8 mouse cellular contexts compared by ENCODE assay signal in genomic region chrX:37074262-37074892, GRCm38 (mm10). TPM values are rescaled to one million over a fixed set of nuclear protein-coding genes. Genes with fewer than 3 reads are reported as not detected.
DNase-seq lines count a peak whose midpoint lies in the region; ATAC-seq and TF ChIP-seq lines count a peak whose summit lies in the region.

No protein-coding gene starts in this region.

- H3K4me3 ChIP-seq in E14TG2a.4 (replicated peaks; ENCODE audit: low read length): no peak overlapping the region
- H3K4me3 ChIP-seq in forebrain, embryonic 13.5 days: no peak overlapping the region
- no peak overlapping the region for H3K4me3 ChIP-seq in kidney, embryonic 14.5 days (ENCODE audit: low read length)
- H3K4me3 ChIP-seq in liver, embryonic 14.5 days (ENCODE audit: insufficient read depth in 1 of 2, low read depth in 2 of 2, low read length in 2 of 2): no peak overlapping the region

- no peak overlapping the region for H3K27ac ChIP-seq in forebrain, embryonic 13.5 days
- no peak overlapping the region for H3K27ac ChIP-seq in kidney, embryonic 14.5 days (ENCODE audit: low read depth, low read length)
- no peak overlapping the region for H3K27ac ChIP-seq in liver, embryonic 14.5 days

- H3K9ac ChIP-seq in forebrain, embryonic 13.5 days: no peak overlapping the region
- H3K9ac ChIP-seq in kidney, embryonic 14.5 days (ENCODE audit: low read depth, low read length): no peak overlapping the region
- no peak overlapping the region for H3K9ac ChIP-seq in liver, embryonic 14.5 days (replicated peaks)

- peak; percentile 81 for TF ChIP-seq CTCF in E14TG2a.4 (conservative IDR thresholded peaks at IDR 0.05; ENCODE audit: low read length)
- peak; percentile 81 for TF ChIP-seq CTCF in liver, embryonic 14.5 days (IDR thresholded peaks at IDR 0.05; ENCODE audit: low read depth)

- H3K4me2 ChIP-seq in forebrain, embryonic 13.5 days: no peak overlapping the region
- no peak overlapping the region for H3K4me2 ChIP-seq in kidney, embryonic 14.5 days (replicated peaks; ENCODE audit: low read depth, low read length)
- no peak overlapping the region for H3K4me2 ChIP-seq in liver, embryonic 14.5 days (ENCODE audit: low read depth)

- peak; percentile 48; the same call in 1 of the 2 replicates for ATAC-seq in forebrain, embryonic 13.5 days
- ATAC-seq in kidney, embryonic 14.5 days (ENCODE audit: low FRiP score, low TSS enrichment): 0 out of 2 replicates have a peak, but pooled peaks have one; percentile 24
- ATAC-seq in liver, embryonic 14.5 days (ENCODE audit: insufficient read depth): no peak
- peak; percentile 60; the same call in 1 of the 2 replicates for ATAC-seq in neutrophil, adult 5-6 weeks (ENCODE audit: extremely low read depth, insufficient number of reproducible peaks, low FRiP score, poor library complexity, severe bottlenecking)

- WGBS in forebrain, embryonic 13.5 days: 42% methylated on average over 9 of the region's 9 CpGs
- 35% methylated on average over 9 of the region's 9 CpGs for WGBS in kidney, embryonic 14.5 days
- 28% methylated on average over 9 of the region's 9 CpGs for WGBS in liver, embryonic 14.5 days (ENCODE audit: insufficient replicate concordance)

- no peaks in the 10 kb centered on the region for H3K27me3 ChIP-seq in E14TG2a.4 (ENCODE audit: insufficient read depth, low read length)
- H3K27me3 ChIP-seq in forebrain, embryonic 13.5 days: no peaks in the 10 kb centered on the region
- no peaks in the 10 kb centered on the region for H3K27me3 ChIP-seq in kidney, embryonic 14.5 days (ENCODE audit: control insufficient read depth, insufficient read depth, low read length)
- H3K27me3 ChIP-seq in liver, embryonic 14.5 days (ENCODE audit: control insufficient read depth, insufficient read depth, low read length): no peaks in the 10 kb centered on the region

- TF ChIP-seq EP300 in liver, embryonic 14.5 days (IDR thresholded peaks at IDR 0.05; ENCODE audit: low read depth): no peak

- DNase-seq in 3T3-L1 (ENCODE audit: low read depth, low spot score): peak; percentile 80
- DNase-seq in c-Kit-positive CD71-positive TER-119-positive erythroid progenitor cells, embryonic 14.5 days (ENCODE audit: low spot score): peak; percentile 42
- peak in 1 of 3 experiments; percentile 23 for DNase-seq in liver, embryonic 14.5 days (ENCODE audit: low read depth in 3 of 3, low spot score in 3 of 3)
- peak; percentile 61 for DNase-seq in thymus, postnatal 14 days

- H3K4me1 ChIP-seq in E14TG2a.4 (replicated peaks; ENCODE audit: low read depth, low read length): peaks cover 19% of the 10 kb centered on the region
- no peaks in the 10 kb centered on the region for H3K4me1 ChIP-seq in forebrain, embryonic 13.5 days
- H3K4me1 ChIP-seq in kidney, embryonic 14.5 days (ENCODE audit: control insufficient read depth, insufficient read depth, low read length): no peaks in the 10 kb centered on the region
- H3K4me1 ChIP-seq in liver, embryonic 14.5 days (replicated peaks; ENCODE audit: control insufficient read depth in 2 of 2, insufficient read depth in 2 of 2, low read length in 1 of 2): no peaks in the 10 kb centered on the region

- no peaks in the 10 kb centered on the region for H3K36me3 ChIP-seq in E14TG2a.4 (ENCODE audit: insufficient read depth, low read length)
- H3K36me3 ChIP-seq in forebrain, embryonic 13.5 days (ENCODE audit: poor library complexity, severe bottlenecking): no peaks in the 10 kb centered on the region
- no peaks in the 10 kb centered on the region for H3K36me3 ChIP-seq in kidney, embryonic 14.5 days (ENCODE audit: control insufficient read depth, insufficient read depth, low read length)
- H3K36me3 ChIP-seq in liver, embryonic 14.5 days (replicated peaks; ENCODE audit: control insufficient read depth, insufficient read depth, low read depth): no peaks in the 10 kb centered on the region

- no peaks in the 10 kb centered on the region for H3K9me3 ChIP-seq in E14TG2a.4 (ENCODE audit: low read length)
- H3K9me3 ChIP-seq in forebrain, embryonic 13.5 days (replicated peaks): no peaks in the 10 kb centered on the region
- H3K9me3 ChIP-seq in kidney, embryonic 14.5 days (ENCODE audit: control insufficient read depth, low read length): no peaks in the 10 kb centered on the region
- H3K9me3 ChIP-seq in liver, embryonic 14.5 days (ENCODE audit: control insufficient read depth, low read length): no peaks in the 10 kb centered on the region

RNA-seq across cellular contexts. Expression of gene Rpl39, which starts 10.8 kb away (rescaled TPM):
- 399 and 495 TPM in 2 replicates for polyA plus RNA-seq in forebrain, embryonic 13.5 days (2015; fragmentation: Nextera tagmentation; extraction: Ambion mirVana)
- polyA plus RNA-seq in kidney, embryonic 14.5 days (2014; fragmentation: Nextera tagmentation; extraction: Ambion mirVana): 608 and 939 TPM in 2 replicates
- polyA plus RNA-seq in liver, embryonic 14.5 days (2012; rRNA removed): 261 and 564 TPM in 2 replicates
- polyA plus RNA-seq in liver, embryonic 14.5 days (2014; fragmentation: Nextera tagmentation; extraction: Ambion mirVana): 545 and 615 TPM in 2 replicates
- total RNA-seq in neutrophil, adult 5-6 weeks (2017): 888 and 1,013 TPM in 2 replicates

RNA-seq across cellular contexts. Expression of gene Sowahd, which starts 25.7 kb away (rescaled TPM):
- not detected in 2 replicates for polyA plus RNA-seq in forebrain, embryonic 13.5 days (2015; fragmentation: Nextera tagmentation; extraction: Ambion mirVana)
- not detected in 2 replicates for polyA plus RNA-seq in kidney, embryonic 14.5 days (2014; fragmentation: Nextera tagmentation; extraction: Ambion mirVana)
- polyA plus RNA-seq in liver, embryonic 14.5 days (2012; rRNA removed): 0.02 TPM in 1 of 2 replicates, not detected in the other
- 0.11 TPM in 1 of 2 replicates, not detected in the other for polyA plus RNA-seq in liver, embryonic 14.5 days (2014; fragmentation: Nextera tagmentation; extraction: Ambion mirVana)
- not detected in 2 replicates for total RNA-seq in neutrophil, adult 5-6 weeks (2017)

RNA-seq across cellular contexts. Expression of gene Upf3b, which starts 35.7 kb away (rescaled TPM):
- 32.1 and 34.5 TPM in 2 replicates for polyA plus RNA-seq in forebrain, embryonic 13.5 days (2015; fragmentation: Nextera tagmentation; extraction: Ambion mirVana)
- polyA plus RNA-seq in kidney, embryonic 14.5 days (2014; fragmentation: Nextera tagmentation; extraction: Ambion mirVana): 27.4 and 33.8 TPM in 2 replicates
- polyA plus RNA-seq in liver, embryonic 14.5 days (2012; rRNA removed): 6.4 and 13.4 TPM in 2 replicates
- polyA plus RNA-seq in liver, embryonic 14.5 days (2014; fragmentation: Nextera tagmentation; extraction: Ambion mirVana): 7.4 and 7.9 TPM in 2 replicates
- total RNA-seq in neutrophil, adult 5-6 weeks (2017): 51.4 and 64.9 TPM in 2 replicates

RNA-seq across cellular contexts. Expression of gene Nkap, which starts 52.2 kb away (rescaled TPM):
- polyA plus RNA-seq in forebrain, embryonic 13.5 days (2015; fragmentation: Nextera tagmentation; extraction: Ambion mirVana): 19.0 and 22.0 TPM in 2 replicates
- polyA plus RNA-seq in kidney, embryonic 14.5 days (2014; fragmentation: Nextera tagmentation; extraction: Ambion mirVana): 21.1 and 21.5 TPM in 2 replicates
- 1.7 and 2.3 TPM in 2 replicates for polyA plus RNA-seq in liver, embryonic 14.5 days (2012; rRNA removed)
- 4.4 and 5.1 TPM in 2 replicates for polyA plus RNA-seq in liver, embryonic 14.5 days (2014; fragmentation: Nextera tagmentation; extraction: Ambion mirVana)
- 26.3 and 28.1 TPM in 2 replicates for total RNA-seq in neutrophil, adult 5-6 weeks (2017)
